Mouse (Mus musculus) thymus, adult 2 months (tissue): Measurements from ENCODE around the gene Sgsm3.

Experiments used
- CTCF ChIP-seq: fragments of 200-500 bp; IDR thresholded peaks from 2 replicates; pipeline ENCODE4 v1.5.1; 2012; ENCODE audit warnings: mild to moderate bottlenecking, control low read depth, low read length, moderate library complexity, borderline replicate concordance; ENCODE audit not compliant: control insufficient read depth, poor library complexity, insufficient read depth; ENCODE audit errors: extremely low read depth
- POLR2A ChIP-seq: fragments of 200-500 bp; IDR thresholded peaks from 2 replicates; pipeline ENCODE4 v1.6.1; 2012; ENCODE audit warnings: mild to moderate bottlenecking, low read length, control low read depth, moderate library complexity; ENCODE audit not compliant: control insufficient read depth, poor library complexity, insufficient read depth; ENCODE audit errors: extremely low read depth

GRCm38 (mm10) chr15:81000419-81001138 lies 23.0 kb downstream of the Sgsm3 start:
- TF ChIP-seq CTCF = no peak
- no peak for TF ChIP-seq POLR2A
